Mouse (Mus musculus) retina, adult 2 months (tissue): ENCODE results near the gene Lrrc58.
A peak's percentile ranks its signal among the peaks of the same experiment; 100 is the strongest.

Experiments
- DNase-seq: peaks from one replicate; pipeline ENCODE4 v3.0.0-alpha.2; 2012; ENCODE audit warnings: low read depth, low spot score

Lrrc58 gene

DNA sequence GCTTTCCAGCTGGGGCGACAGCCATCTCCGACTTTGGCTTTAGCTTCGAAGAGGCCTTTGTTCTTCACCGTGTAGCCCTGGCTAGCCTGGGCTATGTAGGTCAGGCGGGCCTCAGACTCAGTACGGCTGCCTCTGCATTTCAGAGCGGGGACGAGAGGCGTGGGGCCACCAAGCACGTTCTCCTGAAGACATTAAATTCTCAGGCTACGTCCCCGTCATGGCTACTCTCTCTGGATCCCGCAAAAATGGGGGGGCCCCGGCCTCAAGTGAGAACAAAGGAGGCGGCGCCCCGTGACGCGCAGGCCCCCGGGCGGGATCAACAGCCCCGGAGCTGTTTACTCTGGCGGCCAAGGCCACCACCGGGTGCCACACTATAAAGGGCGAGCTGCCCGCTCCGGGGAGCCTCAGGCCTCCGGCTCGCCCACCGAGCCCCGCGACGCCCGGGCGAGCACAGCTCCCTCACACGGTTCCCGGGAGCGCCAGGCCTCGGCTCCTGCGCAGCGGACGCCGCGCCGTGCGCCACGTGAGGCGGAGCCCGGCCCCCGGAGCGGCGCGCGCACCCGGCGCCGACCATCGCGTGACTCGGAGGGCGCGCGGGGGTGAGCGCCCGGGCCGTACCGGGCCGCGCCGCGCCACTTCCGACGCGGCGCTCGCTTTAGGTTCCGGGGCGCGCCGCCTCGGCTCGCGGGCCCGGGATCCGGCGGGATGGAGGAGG is at the start of gene Lrrc58:
Lrrc58 (plus strand) TSS at position 599 of the 715 bp plus-strand sequence.
- peak; percentile 74 for DNase-seq

DNA sequence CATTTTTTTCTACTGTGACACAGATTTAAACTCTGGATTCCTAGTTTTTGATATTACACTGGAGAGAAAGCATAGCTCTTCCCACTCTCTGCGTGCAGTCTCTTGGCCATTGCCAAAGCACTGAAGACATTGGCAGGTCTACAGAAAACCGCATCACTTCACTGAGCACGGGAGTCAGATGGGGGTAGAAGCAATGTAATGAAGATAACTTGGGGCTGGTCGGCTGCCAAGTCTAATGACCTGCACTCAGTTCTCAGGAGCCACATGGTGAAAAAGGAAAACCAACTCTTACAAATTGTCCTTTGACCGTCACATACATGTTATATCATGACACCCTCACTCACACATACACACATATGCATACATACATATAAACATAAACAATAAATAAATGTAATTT is 44.2 kb upstream of the Lrrc58 start:
- DNase-seq: no peak

- no peak for DNase-seq
Measured at GRCm38 (mm10) chr16:37824778-37825505, 43.2 kb upstream of the Lrrc58 start.

DNA sequence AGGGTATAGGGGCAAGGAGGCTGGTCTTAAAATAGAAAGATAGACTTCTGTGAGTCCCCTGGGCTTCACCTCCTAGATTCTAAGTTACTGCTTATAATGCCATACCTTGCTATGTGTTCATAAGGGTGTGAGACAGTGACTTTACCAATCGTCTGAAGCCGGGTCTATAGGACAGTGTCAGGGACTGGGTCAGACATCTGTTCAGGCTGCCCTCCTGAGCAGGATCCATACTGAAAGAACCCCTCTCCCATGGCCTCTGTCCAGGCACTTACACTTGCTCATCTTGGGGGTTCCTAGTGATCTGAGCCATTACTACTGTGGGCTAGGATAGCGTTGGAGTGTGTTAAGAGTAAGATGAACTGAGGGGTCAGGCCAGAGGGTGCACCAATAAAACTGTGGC is 41.9 kb upstream of the Lrrc58 start:
- DNase-seq: no peak

DNA sequence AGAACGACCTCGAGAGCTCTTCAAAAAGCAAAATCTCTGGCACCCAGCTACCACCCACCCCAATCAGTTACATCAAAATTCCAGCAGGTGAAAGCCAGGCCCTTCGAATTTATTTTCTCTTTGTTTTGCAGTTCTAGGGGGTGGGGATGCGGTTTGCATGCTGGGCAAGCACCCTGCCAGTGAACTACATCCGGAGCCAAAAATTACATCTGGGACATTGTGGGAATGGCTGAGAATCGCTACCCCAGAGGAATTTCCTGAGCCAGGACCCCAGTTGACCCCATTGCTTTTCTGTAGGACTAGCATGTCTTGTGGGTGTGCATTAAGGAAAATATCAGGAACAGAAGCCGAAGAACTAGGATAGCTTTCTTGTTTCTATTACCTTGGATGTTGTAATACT is 37.1 kb upstream of the Lrrc58 start:
- no peak for DNase-seq

- no peak for DNase-seq
Measured at GRCm38 (mm10) chr16:37837571-37837970, 30.6 kb upstream of the Lrrc58 start.

DNA sequence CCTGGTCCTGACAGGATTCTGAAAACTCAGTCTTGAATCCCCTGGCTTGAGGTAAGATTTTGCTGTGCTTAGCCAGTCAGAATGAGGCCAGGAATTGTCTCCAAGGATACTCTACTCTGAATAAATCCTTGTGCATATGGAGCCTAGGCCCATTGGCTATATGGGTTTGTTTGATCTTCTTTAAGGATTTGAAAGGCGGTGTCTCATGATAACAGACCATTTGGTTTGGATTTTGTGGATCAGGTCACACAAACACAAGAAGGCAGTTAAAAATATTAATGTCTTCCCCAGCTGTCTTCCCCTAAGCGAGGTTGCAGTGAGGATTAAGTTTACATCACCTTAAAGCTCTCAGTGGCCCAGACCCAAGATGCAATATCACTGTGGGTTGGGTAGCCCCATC is 25.8 kb upstream of the Lrrc58 start:
- no peak for DNase-seq

DNA sequence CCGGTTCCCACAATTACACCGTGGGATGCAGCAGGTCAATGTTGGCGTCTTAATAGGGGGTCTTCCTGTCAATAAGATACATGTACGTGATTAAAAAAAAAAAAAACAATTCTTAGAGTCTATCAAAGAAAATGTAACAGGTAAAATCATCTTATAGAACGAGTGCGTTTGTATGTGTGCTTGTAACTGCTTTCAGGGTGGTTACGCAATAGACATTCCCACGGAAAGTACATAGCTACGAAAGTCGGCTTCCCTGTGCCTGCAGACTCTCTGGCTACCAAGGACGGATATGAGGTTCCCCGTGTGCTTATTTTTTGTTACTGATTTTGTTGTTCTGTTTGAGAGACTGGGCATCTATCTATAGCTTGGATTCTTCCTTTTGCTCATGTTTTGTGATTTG is 24.4 kb upstream of the Lrrc58 start:
- DNase-seq: no peak

DNA sequence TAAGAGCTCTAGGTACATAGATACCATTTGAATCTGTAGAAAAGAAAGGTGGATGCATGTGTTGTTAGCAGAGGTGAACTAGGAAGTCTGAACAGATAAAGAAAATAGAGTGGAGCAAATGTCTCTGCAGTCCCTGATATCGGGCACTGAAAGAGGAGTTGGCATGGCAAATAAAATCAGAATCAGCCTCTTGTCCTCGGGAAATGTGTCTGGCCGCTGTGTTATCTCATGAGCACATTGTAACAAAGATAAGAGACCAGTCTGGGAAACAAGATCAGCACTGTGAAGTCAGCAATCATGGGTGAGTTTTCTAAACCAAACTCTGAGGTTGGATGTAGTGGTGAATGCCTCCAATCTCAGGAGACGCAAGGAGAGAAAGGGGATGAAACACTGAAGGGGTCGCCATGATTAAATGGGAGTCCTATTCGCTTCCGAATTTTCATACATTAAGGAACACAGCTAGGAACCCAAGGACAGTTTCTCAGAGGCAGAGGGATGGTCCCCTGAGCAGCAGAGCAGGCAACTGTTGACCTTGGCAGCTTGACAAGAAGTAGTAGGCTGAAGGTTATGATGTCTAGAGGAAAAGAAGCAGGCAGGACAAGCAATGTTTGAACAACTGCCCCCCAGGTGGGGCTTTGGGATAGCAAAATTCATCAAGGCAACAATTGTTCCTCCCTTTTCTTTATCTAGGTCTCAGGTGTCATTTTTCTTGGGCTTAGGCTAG is 22.8 kb upstream of the Lrrc58 start:
- DNase-seq: no peak

DNA sequence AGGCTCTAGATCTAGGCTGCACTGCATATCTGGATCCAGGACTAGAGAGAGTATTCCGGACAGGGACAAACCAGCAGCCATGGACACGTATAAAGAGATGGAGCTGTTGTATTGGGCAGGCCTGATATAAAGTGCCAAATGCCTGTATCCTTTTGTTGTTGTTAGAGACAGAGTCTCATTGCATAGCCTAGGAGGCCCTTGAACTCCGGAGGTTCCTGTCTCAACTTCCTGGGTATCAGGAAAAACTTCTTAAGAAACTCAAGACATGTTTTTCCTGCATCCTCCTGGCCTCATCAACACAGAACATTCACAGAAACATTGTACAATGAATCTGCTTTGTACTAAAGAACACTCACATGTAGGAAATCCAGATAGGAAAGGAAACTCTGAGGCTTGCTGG is 21.1 kb upstream of the Lrrc58 start:
- no peak for DNase-seq

GRCm38 (mm10) chr16:37851366-37851765 is 16.8 kb upstream of the Lrrc58 start:
- DNase-seq: no peak

DNA sequence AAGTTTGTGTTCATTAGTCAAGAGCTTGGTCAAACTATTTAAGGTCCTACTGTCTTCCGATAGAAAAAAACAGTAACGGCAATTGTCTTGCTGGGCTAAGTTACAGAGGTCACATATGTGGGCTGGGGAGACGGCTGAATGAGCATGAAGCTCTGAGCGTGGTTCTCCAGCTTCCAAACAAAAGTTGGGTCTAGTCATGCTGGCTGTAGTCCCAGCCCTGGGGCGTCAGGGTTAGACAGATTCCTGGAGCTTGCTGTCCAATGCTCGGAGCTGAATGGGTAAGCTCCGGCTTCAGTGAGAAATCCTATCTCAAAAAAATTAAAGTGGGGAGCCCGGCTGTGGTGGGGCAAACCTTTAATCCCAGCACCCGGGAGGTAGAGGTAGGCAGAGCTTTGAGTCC is 14.9 kb upstream of the Lrrc58 start:
- DNase-seq: no peak

GRCm38 (mm10) chr16:37854054-37854453 is 14.1 kb upstream of the Lrrc58 start:
- DNase-seq: no peak

GRCm38 (mm10) chr16:37854593-37854992 is 13.6 kb upstream of the Lrrc58 start:
- no peak for DNase-seq

GRCm38 (mm10) chr16:37855583-37855982 is 12.6 kb upstream of the Lrrc58 start:
- no peak for DNase-seq

DNA sequence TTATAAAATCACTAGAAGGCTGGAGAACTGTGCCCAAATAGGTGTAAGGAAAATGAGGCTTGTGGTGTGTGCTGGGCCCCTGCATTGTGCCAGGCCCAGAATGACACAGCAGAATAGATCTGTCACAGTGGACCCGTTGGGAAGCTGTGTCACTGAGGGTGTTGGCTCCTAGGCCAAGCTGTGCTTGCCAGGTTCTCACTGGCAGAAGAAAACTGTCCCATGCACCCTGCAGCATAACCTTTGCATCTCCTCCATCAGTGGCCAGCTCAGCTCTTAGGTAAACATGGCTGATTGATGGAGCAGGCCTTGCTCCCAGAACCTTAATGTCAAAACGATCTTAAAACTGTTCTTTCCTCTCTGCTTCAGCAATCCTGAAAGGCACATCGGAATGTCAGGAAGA is 11.9 kb upstream of the Lrrc58 start:
- no peak for DNase-seq

- DNase-seq: no peak
Measured at GRCm38 (mm10) chr16:37857495-37857894, 10.7 kb upstream of the Lrrc58 start.

- DNase-seq: no peak
Measured at GRCm38 (mm10) chr16:37860213-37860612, 8.0 kb upstream of the Lrrc58 start.

GRCm38 (mm10) chr16:37861029-37861428 is 7.2 kb upstream of the Lrrc58 start, which contains the start of gene Gm36028:
TSS of gene Gm36028 (minus strand) at chr16:37861146.
- DNase-seq: no peak

- no peak for DNase-seq
Measured at GRCm38 (mm10) chr16:37863876-37864275, 4.3 kb upstream of the Lrrc58 start.

- no peak for DNase-seq
Measured at GRCm38 (mm10) chr16:37865841-37866240, 2.3 kb upstream of the Lrrc58 start.
